Comparison of ENCODE assay signal across 15 mouse cellular contexts in the genomic region with DNA sequence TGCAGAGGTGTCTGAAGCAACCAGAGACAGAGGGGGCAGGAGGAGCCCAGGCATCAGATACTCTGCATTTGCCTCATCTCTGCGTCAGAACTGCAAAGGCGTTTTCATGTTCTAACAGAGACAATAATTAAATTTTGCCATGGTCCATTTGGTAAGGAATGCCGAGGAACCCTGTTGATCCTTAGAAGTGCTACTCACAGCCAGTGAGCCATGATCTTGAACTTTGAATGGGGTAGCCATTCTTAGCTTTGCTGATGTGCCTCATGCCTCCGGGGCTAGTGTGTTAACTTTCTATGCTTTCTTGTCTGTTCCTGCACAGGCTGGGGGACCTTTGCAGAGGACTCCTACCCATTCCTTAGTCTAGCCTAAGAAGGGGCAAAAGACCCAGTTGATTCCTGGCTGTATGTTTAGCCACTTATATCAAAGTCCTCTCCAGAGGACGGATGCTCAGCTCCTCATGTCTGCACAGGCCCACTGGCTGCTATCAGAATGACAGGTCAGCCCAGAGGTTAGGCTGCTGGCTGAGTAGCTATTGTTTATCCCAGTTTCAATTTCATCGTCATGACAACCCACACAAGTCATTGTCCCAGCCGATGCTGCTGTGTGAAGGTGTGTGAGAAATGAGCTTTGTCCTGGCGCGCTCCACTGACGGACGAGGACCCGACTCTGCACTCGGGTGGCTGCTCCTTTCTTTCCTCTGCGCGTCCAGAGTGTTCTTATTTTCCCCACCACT. TPM values are rescaled to one million over a fixed set of nuclear protein-coding genes. Genes with fewer than 3 reads are reported as not detected.
DNase-seq lines count a peak whose midpoint lies in the region; ATAC-seq and TF ChIP-seq lines count a peak whose summit lies in the region.
"Had no signal": no experiment of that assay in that cellular context is flagged by ENCODE, and none has a peak within 500 bp of the region (broad histone marks: within the 10 kb centered on the region; RNA-seq: fewer than 3 reads in every experiment).

No protein-coding gene starts in this region.

- no peak for TF ChIP-seq CTCF in kidney, adult 2 months (conservative IDR thresholded peaks at IDR 0.05; ENCODE audit: insufficient read depth, insufficient read length, low read depth, low read length)
- TF ChIP-seq CTCF in brain, embryonic 14.5 days (IDR thresholded peaks at IDR 0.05; ENCODE audit: borderline replicate concordance, extremely low read depth, insufficient read depth, insufficient read length), result no peak

- no peak overlapping the region for H3K4me2 ChIP-seq in embryonic facial prominence, embryonic 11.5 days (ENCODE audit: low read depth, low read length)
- H3K4me2 ChIP-seq: limb, embryonic 15.5 days; lung, embryonic 15.5 days had no signal

- H3K27ac ChIP-seq in kidney, adult 2 months (ENCODE audit: insufficient read depth, low read depth, low read length), result no peak overlapping the region
- H3K27ac ChIP-seq in embryonic facial prominence, embryonic 11.5 days (replicated peaks; ENCODE audit: low read depth, low read length), result no peak overlapping the region
- H3K27ac ChIP-seq: gastrocnemius, adult 2 months; heart, adult 2 months; limb, embryonic 15.5 days; lung, embryonic 15.5 days had no signal

- no peak overlapping the region for H3K4me3 ChIP-seq in kidney, adult 2 months (ENCODE audit: insufficient read depth, low read depth, low read length)
- H3K4me3 ChIP-seq in embryonic facial prominence, embryonic 11.5 days (ENCODE audit: low read depth, low read length), result no peak overlapping the region
- H3K4me3 ChIP-seq: erythroblast, embryonic 14.5 days; gastrocnemius, adult 2 months; heart, adult 2 months; limb, embryonic 15.5 days; lung, embryonic 15.5 days had no signal

- no peak overlapping the region for H3K9ac ChIP-seq in embryonic facial prominence, embryonic 11.5 days (replicated peaks; ENCODE audit: low read length)
- H3K9ac ChIP-seq: limb, embryonic 15.5 days; lung, embryonic 15.5 days had no signal

- peaks cover 3% of the 10 kb centered on the region; the same call in 1 of the 2 replicates for H3K4me1 ChIP-seq in kidney, adult 2 months (ENCODE audit: control insufficient read depth, insufficient read depth, low read length)
- peaks cover 4% of the 10 kb centered on the region for H3K4me1 ChIP-seq in embryonic facial prominence, embryonic 11.5 days (ENCODE audit: control insufficient read depth, insufficient read depth, low read length)
- H3K4me1 ChIP-seq: limb, embryonic 15.5 days; lung, embryonic 15.5 days had no signal

- DNase-seq in kidney, adult 2 months, result peak; percentile 30
- no peak for DNase-seq in kidney, adult 11 months
- peak; percentile 59 for DNase-seq in brain, embryonic 14.5 days (ENCODE audit: low read depth)
- DNase-seq in embryonic facial prominence, embryonic 11.5 days (ENCODE audit: low spot score), result peak; percentile 36
- peak; percentile 11 to 18 for DNase-seq in kidney, postnatal 36 days
- no peak for DNase-seq in right cerebral cortex, postnatal 14 days
- DNase-seq in frontal cortex, postnatal 25 days (ENCODE audit: low spot score in 2 of 2), result no peak
- DNase-seq: cerebellum, adult 9-11 months; gastrocnemius, adult 2 months; heart, adult 2 months; heart, postnatal 36 days; thymus, postnatal 14 days had no signal

- H3K36me3 ChIP-seq in kidney, adult 2 months (ENCODE audit: control insufficient read depth, insufficient read depth, low read length), result no peaks in the 10 kb centered on the region
- H3K36me3 ChIP-seq in embryonic facial prominence, embryonic 11.5 days (replicated peaks; ENCODE audit: control insufficient read depth, insufficient read depth, low read depth, low read length), result no peaks in the 10 kb centered on the region
- H3K36me3 ChIP-seq: limb, embryonic 15.5 days; lung, embryonic 15.5 days had no signal

- no peaks in the 10 kb centered on the region for H3K27me3 ChIP-seq in kidney, adult 2 months (replicated peaks; ENCODE audit: control insufficient read depth, insufficient read depth, low read length)
- no peaks in the 10 kb centered on the region for H3K27me3 ChIP-seq in embryonic facial prominence, embryonic 11.5 days (ENCODE audit: control insufficient read depth, insufficient read depth, low read length)
- H3K27me3 ChIP-seq: limb, embryonic 15.5 days; lung, embryonic 15.5 days had no signal

- no peaks in the 10 kb centered on the region for H3K9me3 ChIP-seq in embryonic facial prominence, embryonic 11.5 days (replicated peaks; ENCODE audit: control insufficient read depth, low read length)
- H3K9me3 ChIP-seq: limb, embryonic 15.5 days; lung, embryonic 15.5 days had no signal

- TF ChIP-seq POLR2A in kidney, adult 2 months (IDR thresholded peaks at IDR 0.05; ENCODE audit: low read depth, low read length), result no peak
- no peak for TF ChIP-seq POLR2A in brain, embryonic 14.5 days (IDR thresholded peaks at IDR 0.05; ENCODE audit: borderline replicate concordance, extremely low read depth, insufficient read depth, insufficient read length, poor library complexity, severe bottlenecking)

- 36% methylated on average over 15 of the region's 15 CpGs for WGBS in kidney, adult 2 months
- WGBS in embryonic facial prominence, embryonic 11.5 days, result 51% methylated on average over 15 of the region's 15 CpGs

- peak; percentile 67; the same call in 1 of the 2 replicates for ATAC-seq in embryonic facial prominence, embryonic 11.5 days (replicated peaks; ENCODE audit: insufficient number of reproducible peaks, low FRiP score, low TSS enrichment, low read depth)

RNA-seq across cellular contexts. Expression of a gene that starts 48.1 kb away (rescaled TPM):
- polyA plus RNA-seq in kidney, adult 2 months (2012; rRNA removed), result 0.74 and 1.4 TPM in 2 replicates
- 2.8 and 2.9 TPM in 2 replicates for polyA plus RNA-seq in brain, embryonic 14.5 days (2012; rRNA removed)
- 4.9 and 6.1 TPM in 2 replicates for polyA plus RNA-seq in embryonic facial prominence, embryonic 11.5 days (2014; fragmentation: Nextera tagmentation; extraction: Ambion mirVana)
- polyA plus RNA-seq: erythroblast, embryonic 14.5 days had no signal

Comparison
In these comparisons a context has a peak if more than half of its experiments do, and no peak if none do; other contexts are left out.
1. DNase-seq: peak in kidney, adult 2 months (single experiment), brain, embryonic 14.5 days (single experiment), embryonic facial prominence, embryonic 11.5 days (single experiment) and kidney, postnatal 36 days (2 of 2); none in kidney, adult 11 months (single experiment), right cerebral cortex, postnatal 14 days (single experiment) and frontal cortex, postnatal 25 days (0 of 2).